Mouse (Mus musculus): Measurements from ENCODE around the gene Ufd1. TPM values are rescaled to one million over a fixed set of nuclear protein-coding genes. Genes with fewer than 3 reads are reported as not detected.

Gene Ufd1
- polyA plus RNA-seq, 1 experiment from 2014 or later = 82.3 TPM

DNA sequence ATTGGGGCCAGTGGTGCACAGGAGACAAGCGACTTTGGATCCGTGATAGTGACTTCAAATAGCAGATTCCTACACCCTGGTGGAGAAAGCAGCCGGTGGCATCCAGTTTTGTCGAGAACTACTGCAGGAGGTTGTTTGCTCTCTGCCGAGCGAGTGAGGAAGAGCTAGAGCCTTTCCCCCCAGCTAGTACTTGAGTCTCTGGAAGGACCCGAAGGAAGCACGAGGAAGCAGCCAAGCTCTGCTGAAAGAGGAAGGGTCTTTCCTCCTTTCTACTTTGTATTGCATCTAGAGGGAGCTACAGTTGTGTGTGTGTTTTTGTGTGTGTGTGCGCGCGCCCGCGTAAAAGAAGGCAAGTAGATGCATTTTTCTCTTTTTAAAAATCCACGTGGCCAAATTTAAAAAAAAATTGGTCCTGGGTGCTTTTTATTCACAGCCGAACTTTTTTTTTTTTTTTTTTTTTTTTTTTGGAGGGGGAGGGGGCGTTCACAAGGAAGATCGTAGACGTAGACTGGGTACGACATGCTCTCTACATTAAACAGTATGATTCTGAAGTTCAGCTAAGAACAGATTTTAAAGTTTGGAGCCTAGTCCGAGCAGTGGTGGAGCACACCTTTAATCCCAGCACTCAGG lies 66.6 kb downstream of the Ufd1 start:
- DNase-seq (ENCODE audit: low spot score) (peak; percentile 65), ATAC-seq (replicated peaks; ENCODE audit: low FRiP score, low read depth) (no peak)
- peaks cover 8% of the 10 kb centered on the region; the same call in 1 of the 2 replicates for H3K4me1 ChIP-seq (replicated peaks; ENCODE audit: insufficient read depth, low read length)
- TF ChIP-seq CTCF (IDR thresholded peaks at IDR 0.05; ENCODE audit: low read depth) = no peak
- no peaks in the 10 kb centered on the region for H3K27me3 ChIP-seq (ENCODE audit: insufficient read depth, low read length)
- H3K4me3 ChIP-seq (replicated peaks; ENCODE audit: low read depth, low read length) = peak overlapping the region; percentile 95
- H3K27ac ChIP-seq = peak overlapping the region; percentile 97
- H3K9me3 ChIP-seq (replicated peaks; ENCODE audit: low read length) = no peaks in the 10 kb centered on the region
- 21% methylated on average over 20 of the region's 20 CpGs for WGBS
- H3K36me3 ChIP-seq (ENCODE audit: insufficient read depth, low read length) = peaks cover 13% of the 10 kb centered on the region; the same call in 1 of the 2 replicates
- H3K9ac ChIP-seq (ENCODE audit: low read depth, low read length) = peak overlapping the region; percentile 92
- peak overlapping the region; percentile 90 for H3K4me2 ChIP-seq (ENCODE audit: low read length)

DNA sequence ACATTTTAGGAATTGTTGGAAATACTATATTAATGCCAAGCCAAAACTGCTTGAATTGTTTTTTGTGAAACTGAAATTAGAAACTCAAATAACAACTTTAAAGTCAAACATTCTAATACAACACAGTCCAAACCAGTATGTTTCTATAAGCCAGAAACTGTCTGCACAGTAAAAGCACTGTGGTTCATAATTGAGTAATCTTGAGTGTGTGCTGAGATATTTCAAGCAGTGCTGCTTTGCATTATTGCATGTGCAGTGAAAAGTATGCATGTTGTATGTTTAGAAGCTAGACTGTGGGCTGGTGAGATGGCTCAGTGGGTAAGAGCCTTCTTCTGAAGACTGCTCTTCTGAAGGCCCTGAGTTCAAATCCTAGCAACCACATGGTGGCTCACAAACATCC lies 72.5 kb downstream of the Ufd1 start:
- DNase-seq (ENCODE audit: low spot score) (no peak), ATAC-seq (replicated peaks; ENCODE audit: low FRiP score, low read depth) (no peak)
- Histone ChIP-seq H3K4me1 (replicated peaks; ENCODE audit: insufficient read depth, low read length) (no peaks in the 10 kb centered on the region; the same call in 1 of the 2 replicates), H3K4me3 (replicated peaks; ENCODE audit: low read depth, low read length) (no peak overlapping the region), H3K27ac (no peak overlapping the region), H3K9ac (ENCODE audit: low read depth, low read length) (no peak overlapping the region), H3K36me3 (ENCODE audit: insufficient read depth, low read length) (no peaks in the 10 kb centered on the region), H3K27me3 (ENCODE audit: insufficient read depth, low read length) (no peaks in the 10 kb centered on the region), H3K9me3 (replicated peaks; ENCODE audit: low read length) (no peaks in the 10 kb centered on the region), H3K4me2 (ENCODE audit: low read length) (no peak overlapping the region)
- no peak for TF ChIP-seq CTCF (IDR thresholded peaks at IDR 0.05; ENCODE audit: low read depth)

Other genes starting within 250 kb of the Ufd1 start
- gene Tbx1, start 221.1 kb upstream of the Ufd1 start, polyA plus RNA-seq (2015; fragmentation: Nextera tagmentation; extraction: Ambion mirVana) = 0.23 and 0.32 TPM in 2 replicates
- gene Gp1bb, start 189.4 kb upstream of the Ufd1 start, polyA plus RNA-seq (2015; fragmentation: Nextera tagmentation; extraction: Ambion mirVana) = 0.57 and 0.92 TPM in 2 replicates
- gene Gm49601, start 185.4 kb upstream of the Ufd1 start, polyA plus RNA-seq (2015; fragmentation: Nextera tagmentation; extraction: Ambion mirVana) = 1.3 and 2.0 TPM in 2 replicates
- 10.4 and 12.0 TPM in 2 replicates for gene Sept5, start 181.8 kb upstream of the Ufd1 start, polyA plus RNA-seq (2015; fragmentation: Nextera tagmentation; extraction: Ambion mirVana)
- 107 and 113 TPM in 2 replicates for gene Cldn5, start 34.9 kb upstream of the Ufd1 start, polyA plus RNA-seq (2015; fragmentation: Nextera tagmentation; extraction: Ambion mirVana)
- 20.1 and 24.9 TPM in 2 replicates for gene Cdc45, start 208 bp downstream of the Ufd1 start, polyA plus RNA-seq (2015; fragmentation: Nextera tagmentation; extraction: Ambion mirVana)
- 27.5 and 30.5 TPM in 2 replicates for gene 2510002D24Rik, start 24.8 kb downstream of the Ufd1 start, polyA plus RNA-seq (2015; fragmentation: Nextera tagmentation; extraction: Ambion mirVana)
- gene Gm28539, start 24.8 kb downstream of the Ufd1 start, polyA plus RNA-seq (2015; fragmentation: Nextera tagmentation; extraction: Ambion mirVana) = not detected in 2 replicates
- 89.9 and 96.5 TPM in 2 replicates for gene Mrpl40, start 65.1 kb downstream of the Ufd1 start, polyA plus RNA-seq (2015; fragmentation: Nextera tagmentation; extraction: Ambion mirVana)
- 11.1 and 11.2 TPM in 2 replicates for gene Hira, start 65.3 kb downstream of the Ufd1 start, polyA plus RNA-seq (2015; fragmentation: Nextera tagmentation; extraction: Ambion mirVana)